15 mouse cellular contexts compared by ENCODE assay signal in genomic region chr6:73055347-73055746, GRCm38 (mm10).
DNase-seq lines count a peak whose midpoint lies in the region; ATAC-seq lines count a peak whose summit lies in the region.
"Had no signal": no experiment of that assay in that cellular context is flagged by ENCODE, and none has a peak within 500 bp of the region (broad histone marks: within the 10 kb centered on the region; RNA-seq: fewer than 3 reads in every experiment).

No protein-coding gene starts in this region.

- peak; percentile 92 for ATAC-seq in frontal cortex, adult (ENCODE audit: low TSS enrichment)
- ATAC-seq: forebrain, embryonic 16.5 days had no signal

- intact Hi-C loops in left cerebral cortex, postnatal 25 days (cut with DNase I), result no loop called here
- intact Hi-C loops in left cerebral cortex, postnatal 10 days (cut with DNase I), result no loop called here

- peak; percentile 2 to 20 for DNase-seq in layer of hippocampus, adult 18-20 months (ENCODE audit: low spot score in 2 of 2)
- DNase-seq in layer of hippocampus, postnatal 25 days (ENCODE audit: extremely low spot score in 1 of 2, low spot score in 1 of 2), result no peak
- peak; percentile 11 to 63 for DNase-seq in left cerebral cortex, postnatal 25 days (ENCODE audit: low spot score in 2 of 2)
- DNase-seq in left cerebral cortex, postnatal 10 days (ENCODE audit: extremely low spot score in 1 of 2, low spot score in 2 of 2), result no peak
- DNase-seq in brain, adult 2 months (ENCODE audit: low read depth, low spot score), result peak; percentile 59
- no peak for DNase-seq in spleen, postnatal 10 days (ENCODE audit: low spot score in 2 of 2)
- no peak for DNase-seq in kidney, adult 8-10 months
- DNase-seq: adrenal gland, adult 2 months; adrenal gland, postnatal 25 days; cerebellum, adult 2 months; cerebellum, postnatal 10 days; gastrocnemius, postnatal 36 days; heart, postnatal 36 days had no signal

Comparison
In these comparisons a context has a peak if more than half of its experiments do, and no peak if none do; other contexts are left out.
1. DNase-seq: peak in layer of hippocampus, adult 18-20 months (2 of 2), left cerebral cortex, postnatal 25 days (2 of 2) and brain, adult 2 months (single experiment); none in layer of hippocampus, postnatal 25 days (0 of 2), left cerebral cortex, postnatal 10 days (0 of 2), spleen, postnatal 10 days (0 of 2) and kidney, adult 8-10 months (0 of 2).